Mouse (Mus musculus): ENCODE measurements around the gene Rps9. TPM values are rescaled to one million over a fixed set of nuclear protein-coding genes. Genes with fewer than 3 reads are reported as not detected.

Gene Rps9
- total and polyA plus RNA-seq, 3 experiments, result 2,959 to 5,555 (median 4,060) TPM

GRCm38 (mm10) chr7:3685400-3686187 lies 18.2 kb upstream of the Rps9 start:
- dilution Hi-C loops (cut with MboI; ENCODE audit: extremely low pct_ligation_motif_present, extremely low pct_unique_long_range_greater_than_20kb, low sequenced_read_pairs) (no loop called here), in situ Hi-C loops (cut with MboI; ENCODE audit: low pct_ligation_motif_present, low pct_unique_long_range_greater_than_20kb, low sequenced_read_pairs) (no loop called here)
- no peaks in the 10 kb centered on the region for H3K27me3 ChIP-seq (replicated peaks)
- DNase-seq (ENCODE audit: extremely low read depth), result no peak
- no peaks in the 10 kb centered on the region for H3K79me2 ChIP-seq (replicated peaks; ENCODE audit: control insufficient read depth, extremely low read depth, insufficient read depth, poor library complexity, severe bottlenecking)
- H3K4me3 ChIP-seq (replicated peaks in 1 of 3; ENCODE audit: low read depth in 2 of 3, low read length in 2 of 3, poor library complexity in 1 of 3), result no peak overlapping the region
- H3K4me2 ChIP-seq (ENCODE audit: insufficient read depth, low read depth, poor library complexity, severe bottlenecking), result no peak overlapping the region
- H3K36me3 ChIP-seq (replicated peaks in 1 of 2; ENCODE audit: control insufficient read depth in 1 of 2, insufficient read depth in 1 of 2, low read length in 1 of 2), result peaks cover 27 to 77% of the 10 kb centered on the region in 2 experiments
- no peak overlapping the region for H3K27ac ChIP-seq (ENCODE audit: insufficient read depth, low read depth)
- H3K9ac ChIP-seq (ENCODE audit: insufficient read depth, low read depth), result no peak overlapping the region
- H3K9me3 ChIP-seq (replicated peaks; ENCODE audit: low read length), result no peaks in the 10 kb centered on the region
- TF ChIP-seq GABPA (IDR thresholded peaks at IDR 0.05; ENCODE audit: insufficient replicate concordance, low read depth, low read length), result no peak
- no peak for TF ChIP-seq NRF1 (IDR thresholded peaks at IDR 0.05; ENCODE audit: low read depth, low read length)
- TF ChIP-seq ZC3H11A (IDR thresholded peaks at IDR 0.05; ENCODE audit: low read depth, low read length), result no peak
- TF ChIP-seq JUN (IDR thresholded peaks at IDR 0.05; ENCODE audit: insufficient read depth, low read depth, low read length), result no peak
- no peak for TF ChIP-seq ELF1 (IDR thresholded peaks at IDR 0.05; ENCODE audit: low read depth, low read length)
- no peak for TF ChIP-seq CTCF (conservative IDR thresholded peaks at IDR 0.05 in 1 of 2, IDR thresholded peaks at IDR 0.05 in 1 of 2; ENCODE audit: low read depth in 2 of 2, low read length in 2 of 2)
- TF ChIP-seq ZNF384 (IDR thresholded peaks at IDR 0.05; ENCODE audit: low read depth, low read length), result no peak
- TF ChIP-seq RCOR1 (conservative IDR thresholded peaks at IDR 0.05; ENCODE audit: low read depth, low read length), result no peak
- no peak for TF ChIP-seq BHLHE40 (IDR thresholded peaks at IDR 0.05; ENCODE audit: low read depth, low read length)
- TF ChIP-seq IRF4 (IDR thresholded peaks at IDR 0.05; ENCODE audit: low read depth, low read length), result no peak
- TF ChIP-seq HCFC1 (IDR thresholded peaks at IDR 0.05; ENCODE audit: low read depth, low read length), result no peak
- TF ChIP-seq EP300 (IDR thresholded peaks at IDR 0.05; ENCODE audit: low read length), result no peak
- TF ChIP-seq JUND (conservative IDR thresholded peaks at IDR 0.05; ENCODE audit: low read depth, low read length), result no peak
- no peak for TF ChIP-seq POLR2A (IDR thresholded peaks at IDR 0.05; ENCODE audit: low read depth, low read length)
- no peak for TF ChIP-seq CHD2 (IDR thresholded peaks at IDR 0.05; ENCODE audit: low read length)
- no peak for TF ChIP-seq PAX5 (IDR thresholded peaks at IDR 0.05; ENCODE audit: low read length)
- no peak for TF ChIP-seq SMC3 (IDR thresholded peaks at IDR 0.05; ENCODE audit: low read depth, low read length)
- no peak for TF ChIP-seq USF1 (IDR thresholded peaks at IDR 0.05; ENCODE audit: low read depth, low read length)
- TF ChIP-seq USF2 (conservative IDR thresholded peaks at IDR 0.05; ENCODE audit: low read depth, low read length), result no peak
- H3K4me1 ChIP-seq (ENCODE audit: control insufficient read depth in 1 of 2, insufficient read depth in 2 of 2), result no peaks in the 10 kb centered on the region

GRCm38 (mm10) chr7:3691919-3692318 lies 11.9 kb upstream of the Rps9 start:
- no peak for TF ChIP-seq ZKSCAN1 (IDR thresholded peaks at IDR 0.05; ENCODE audit: borderline replicate concordance, low read depth, low read length)
- Histone ChIP-seq H3K4me1 (ENCODE audit: control insufficient read depth in 1 of 2, insufficient read depth in 2 of 2) (peaks cover 0 to 23% of the 10 kb centered on the region in 2 experiments; a peak in 3 of 4 replicates), H3K27me3 (replicated peaks) (no peaks in the 10 kb centered on the region), H3K36me3 (replicated peaks in 1 of 2; ENCODE audit: control insufficient read depth in 1 of 2, insufficient read depth in 1 of 2, low read length in 1 of 2) (peaks cover 8 to 44% of the 10 kb centered on the region in 2 experiments), H3K4me3 (replicated peaks in 1 of 3; ENCODE audit: low read depth in 2 of 3, low read length in 2 of 3, poor library complexity in 1 of 3) (peak overlapping the region; percentile 63 to 100 (median 77)), H3K27ac (ENCODE audit: insufficient read depth, low read depth) (no peak overlapping the region), H3K9ac (ENCODE audit: insufficient read depth, low read depth) (peak overlapping the region; percentile 93), H3K79me2 (replicated peaks; ENCODE audit: control insufficient read depth, extremely low read depth, insufficient read depth, poor library complexity, severe bottlenecking) (peaks cover 13% of the 10 kb centered on the region), H3K4me2 (ENCODE audit: insufficient read depth, low read depth, poor library complexity, severe bottlenecking) (peak overlapping the region; percentile 85), H3K9me3 (replicated peaks; ENCODE audit: low read length) (no peaks in the 10 kb centered on the region)
- in situ Hi-C loops (cut with MboI; ENCODE audit: low pct_ligation_motif_present, low pct_unique_long_range_greater_than_20kb, low sequenced_read_pairs) (no loop called here), dilution Hi-C loops (cut with MboI; ENCODE audit: extremely low pct_ligation_motif_present, extremely low pct_unique_long_range_greater_than_20kb, low sequenced_read_pairs) (no loop called here)
- peak; percentile 21 for DNase-seq (ENCODE audit: extremely low read depth)

All from CH12.LX (cell line).